Mouse (Mus musculus): Measurements from ENCODE around the gene Pex5l. TPM values are rescaled to one million over a fixed set of nuclear protein-coding genes. Genes with fewer than 3 reads are reported as not detected.

Gene Pex5l
- polyA plus RNA-seq, 1 experiment from 2014 or later = 0.38 TPM

- H3K4me1 ChIP-seq (replicated peaks) = peaks cover 4% of the 10 kb centered on the region; the same call in 1 of the 2 replicates
- no peak overlapping the region for H3K4me3 ChIP-seq (replicated peaks)
- no peak overlapping the region for H3K27ac ChIP-seq
- no peak for ATAC-seq (ENCODE audit: insufficient number of reproducible peaks, insufficient read depth, low FRiP score, low TSS enrichment, low read depth)
- WGBS = 75% methylated on average over 2 of the region's 2 CpGs
- no peaks in the 10 kb centered on the region for H3K27me3 ChIP-seq
- no peak overlapping the region for H3K4me2 ChIP-seq
- H3K36me3 ChIP-seq = no peaks in the 10 kb centered on the region
- H3K9me3 ChIP-seq = no peaks in the 10 kb centered on the region
- H3K9ac ChIP-seq (replicated peaks) = no peak overlapping the region
Observed at GRCm38 (mm10) chr3:33061428-33061827, 81.6 kb downstream of the Pex5l start.

GRCm38 (mm10) chr3:33061016-33061415 is 82.0 kb downstream of the Pex5l start:
- no peaks in the 10 kb centered on the region for H3K36me3 ChIP-seq
- H3K27me3 ChIP-seq = no peaks in the 10 kb centered on the region
- H3K4me2 ChIP-seq = no peak overlapping the region
- H3K27ac ChIP-seq = no peak overlapping the region
- H3K9ac ChIP-seq (replicated peaks) = no peak overlapping the region
- peaks cover 4% of the 10 kb centered on the region; the same call in 1 of the 2 replicates for H3K4me1 ChIP-seq (replicated peaks)
- no peak overlapping the region for H3K4me3 ChIP-seq (replicated peaks)
- H3K9me3 ChIP-seq = no peaks in the 10 kb centered on the region
- no peak for ATAC-seq (ENCODE audit: insufficient number of reproducible peaks, insufficient read depth, low FRiP score, low TSS enrichment, low read depth)
- 66% methylated on average over 4 of the region's 4 CpGs for WGBS

- no peak for ATAC-seq (ENCODE audit: insufficient number of reproducible peaks, insufficient read depth, low FRiP score, low TSS enrichment, low read depth)
- H3K4me2 ChIP-seq = no peak overlapping the region
- 57% methylated on average over 7 of the region's 7 CpGs for WGBS
- peaks cover 4% of the 10 kb centered on the region; the same call in 1 of the 2 replicates for H3K4me1 ChIP-seq (replicated peaks)
- H3K9ac ChIP-seq (replicated peaks) = no peak overlapping the region
- H3K27me3 ChIP-seq = no peaks in the 10 kb centered on the region
- no peaks in the 10 kb centered on the region for H3K9me3 ChIP-seq
- H3K4me3 ChIP-seq (replicated peaks) = no peak overlapping the region
- no peak overlapping the region for H3K27ac ChIP-seq
- no peaks in the 10 kb centered on the region for H3K36me3 ChIP-seq
Observed at GRCm38 (mm10) chr3:33060343-33060937, 82.6 kb downstream of the Pex5l start.

- no peaks in the 10 kb centered on the region for H3K27me3 ChIP-seq
- no peaks in the 10 kb centered on the region for H3K4me1 ChIP-seq (replicated peaks)
- H3K9ac ChIP-seq (replicated peaks) = no peak overlapping the region
- no peaks in the 10 kb centered on the region for H3K36me3 ChIP-seq
- ATAC-seq (ENCODE audit: insufficient number of reproducible peaks, insufficient read depth, low FRiP score, low TSS enrichment, low read depth) = no peak
- no peak overlapping the region for H3K4me3 ChIP-seq (replicated peaks)
- no peak overlapping the region for H3K27ac ChIP-seq
- H3K4me2 ChIP-seq = no peak overlapping the region
- 73% methylated on average over 5 of the region's 5 CpGs for WGBS
- no peaks in the 10 kb centered on the region for H3K9me3 ChIP-seq
Observed at GRCm38 (mm10) chr3:33048304-33048703, 94.7 kb downstream of the Pex5l start.

GRCm38 (mm10) chr3:33044799-33045106 is 98.3 kb downstream of the Pex5l start:
- Histone ChIP-seq H3K4me1 (replicated peaks) (no peaks in the 10 kb centered on the region), H3K36me3 (no peaks in the 10 kb centered on the region), H3K4me2 (no peak overlapping the region), H3K9me3 (no peaks in the 10 kb centered on the region), H3K9ac (replicated peaks) (no peak overlapping the region), H3K27ac (no peak overlapping the region), H3K4me3 (replicated peaks) (no peak overlapping the region), H3K27me3 (no peaks in the 10 kb centered on the region)
- ATAC-seq (ENCODE audit: insufficient number of reproducible peaks, insufficient read depth, low FRiP score, low TSS enrichment, low read depth) = no peak
- 78% methylated on average over 6 of the region's 6 CpGs for WGBS

- Histone ChIP-seq H3K9me3 (no peaks in the 10 kb centered on the region), H3K4me2 (no peak overlapping the region)
- WGBS = 67% methylated on average over 10 of the region's 10 CpGs
Observed at GRCm38 (mm10) chr3:33043896-33044798, 98.9 kb downstream of the Pex5l start.

GRCm38 (mm10) chr3:33024566-33024965 is 118.5 kb downstream of the Pex5l start:
- no peaks in the 10 kb centered on the region for H3K36me3 ChIP-seq
- no peaks in the 10 kb centered on the region for H3K9me3 ChIP-seq
- ATAC-seq (ENCODE audit: insufficient number of reproducible peaks, insufficient read depth, low FRiP score, low TSS enrichment, low read depth) = no peak
- H3K4me3 ChIP-seq (replicated peaks) = no peak overlapping the region
- H3K4me1 ChIP-seq (replicated peaks) = no peaks in the 10 kb centered on the region
- no peak overlapping the region for H3K4me2 ChIP-seq
- no peak overlapping the region for H3K27ac ChIP-seq
- WGBS = 61% methylated on average over 5 of the region's 5 CpGs
- no peaks in the 10 kb centered on the region for H3K27me3 ChIP-seq
- no peak overlapping the region for H3K9ac ChIP-seq (replicated peaks)

More at GRCm38 (mm10) chr3:33043896-33044798, 98.9 kb downstream of the Pex5l start:
- Histone ChIP-seq H3K27me3 (no peaks in the 10 kb centered on the region), H3K27ac (no peak overlapping the region), H3K4me3 (replicated peaks) (no peak overlapping the region), H3K9ac (replicated peaks) (no peak overlapping the region), H3K36me3 (no peaks in the 10 kb centered on the region), H3K4me1 (replicated peaks) (no peaks in the 10 kb centered on the region)
- ATAC-seq (ENCODE audit: insufficient number of reproducible peaks, insufficient read depth, low FRiP score, low TSS enrichment, low read depth) = no peak

- peak overlapping the region; percentile 15; the same call in 1 of the 2 replicates for H3K4me2 ChIP-seq
- no peaks in the 10 kb centered on the region for H3K9me3 ChIP-seq
- ATAC-seq (ENCODE audit: insufficient number of reproducible peaks, insufficient read depth, low FRiP score, low TSS enrichment, low read depth) = no peak
- peaks cover 17% of the 10 kb centered on the region for H3K4me1 ChIP-seq (replicated peaks)
- 39% methylated on average over 4 of the region's 4 CpGs for WGBS
- H3K27me3 ChIP-seq = no peaks in the 10 kb centered on the region
- H3K36me3 ChIP-seq = no peaks in the 10 kb centered on the region
- H3K9ac ChIP-seq (replicated peaks) = no peak overlapping the region
- H3K27ac ChIP-seq = no peak overlapping the region
- no peak overlapping the region for H3K4me3 ChIP-seq (replicated peaks)
Observed at GRCm38 (mm10) chr3:33003901-33004300, 139.1 kb downstream of the Pex5l start.

GRCm38 (mm10) chr3:33001769-33002168 is 141.3 kb downstream of the Pex5l start:
- ATAC-seq (ENCODE audit: insufficient number of reproducible peaks, insufficient read depth, low FRiP score, low TSS enrichment, low read depth) = no peak
- Histone ChIP-seq H3K36me3 (no peaks in the 10 kb centered on the region), H3K4me2 (no peak overlapping the region), H3K4me3 (replicated peaks) (no peak overlapping the region), H3K9ac (replicated peaks) (no peak overlapping the region), H3K4me1 (replicated peaks) (peaks cover 22% of the 10 kb centered on the region), H3K27me3 (no peaks in the 10 kb centered on the region), H3K9me3 (no peaks in the 10 kb centered on the region), H3K27ac (no peak overlapping the region)
- 84% methylated on average over 3 of the region's 3 CpGs for WGBS

GRCm38 (mm10) chr3:33000383-33001015 is 142.5 kb downstream of the Pex5l start:
- H3K4me1 ChIP-seq (replicated peaks) = peaks cover 22% of the 10 kb centered on the region
- 93% methylated on average over 8 of the region's 8 CpGs for WGBS
- no peak overlapping the region for H3K4me2 ChIP-seq
- H3K27me3 ChIP-seq = no peaks in the 10 kb centered on the region
- no peak overlapping the region for H3K4me3 ChIP-seq (replicated peaks)
- H3K9me3 ChIP-seq = no peaks in the 10 kb centered on the region
- no peaks in the 10 kb centered on the region for H3K36me3 ChIP-seq
- no peak overlapping the region for H3K9ac ChIP-seq (replicated peaks)
- no peak overlapping the region for H3K27ac ChIP-seq
- ATAC-seq (ENCODE audit: insufficient number of reproducible peaks, insufficient read depth, low FRiP score, low TSS enrichment, low read depth) = no peak

GRCm38 (mm10) chr3:32991713-32992575 is 151.1 kb downstream of the Pex5l start:
- 73% methylated on average over 12 of the region's 12 CpGs for WGBS
- no peaks in the 10 kb centered on the region for H3K27me3 ChIP-seq
- no peak overlapping the region for H3K4me3 ChIP-seq (replicated peaks)
- ATAC-seq (ENCODE audit: insufficient number of reproducible peaks, insufficient read depth, low FRiP score, low TSS enrichment, low read depth) = no peak
- H3K9me3 ChIP-seq = no peaks in the 10 kb centered on the region
- H3K36me3 ChIP-seq = no peaks in the 10 kb centered on the region
- no peak overlapping the region for H3K27ac ChIP-seq
- no peaks in the 10 kb centered on the region for H3K4me1 ChIP-seq (replicated peaks)
- no peak overlapping the region for H3K9ac ChIP-seq (replicated peaks)
- H3K4me2 ChIP-seq = no peak overlapping the region
